Mouse (Mus musculus): Measurements from ENCODE around the gene Slc25a51.
"Not testable (repeated sequence)": the region's sequence is repeated elsewhere in the genome, so short reads cannot be mapped to it uniquely, and the experiment has no call there.

Gene Slc25a51

DNA sequence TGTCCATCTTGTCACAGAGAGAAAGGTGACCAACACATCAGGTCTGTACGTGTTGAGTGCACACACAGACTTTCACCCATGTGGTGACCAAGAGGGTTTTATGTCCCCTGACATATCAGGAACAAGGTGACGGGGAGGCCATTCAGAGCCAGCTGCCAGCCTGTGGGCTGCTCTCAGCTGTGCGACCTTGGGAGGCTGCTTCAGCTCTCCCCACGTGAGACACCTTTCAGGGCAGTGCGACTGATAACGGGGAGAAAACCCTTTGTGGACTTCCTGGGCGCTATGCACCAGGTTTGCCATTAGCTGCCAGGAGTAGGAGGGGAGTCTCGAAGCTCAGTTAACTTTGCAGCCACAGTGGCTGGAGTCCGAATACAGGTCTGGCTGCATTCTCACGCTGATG, 14.1 kb upstream of the Slc25a51 start:
- no peak for DNase-seq

DNA sequence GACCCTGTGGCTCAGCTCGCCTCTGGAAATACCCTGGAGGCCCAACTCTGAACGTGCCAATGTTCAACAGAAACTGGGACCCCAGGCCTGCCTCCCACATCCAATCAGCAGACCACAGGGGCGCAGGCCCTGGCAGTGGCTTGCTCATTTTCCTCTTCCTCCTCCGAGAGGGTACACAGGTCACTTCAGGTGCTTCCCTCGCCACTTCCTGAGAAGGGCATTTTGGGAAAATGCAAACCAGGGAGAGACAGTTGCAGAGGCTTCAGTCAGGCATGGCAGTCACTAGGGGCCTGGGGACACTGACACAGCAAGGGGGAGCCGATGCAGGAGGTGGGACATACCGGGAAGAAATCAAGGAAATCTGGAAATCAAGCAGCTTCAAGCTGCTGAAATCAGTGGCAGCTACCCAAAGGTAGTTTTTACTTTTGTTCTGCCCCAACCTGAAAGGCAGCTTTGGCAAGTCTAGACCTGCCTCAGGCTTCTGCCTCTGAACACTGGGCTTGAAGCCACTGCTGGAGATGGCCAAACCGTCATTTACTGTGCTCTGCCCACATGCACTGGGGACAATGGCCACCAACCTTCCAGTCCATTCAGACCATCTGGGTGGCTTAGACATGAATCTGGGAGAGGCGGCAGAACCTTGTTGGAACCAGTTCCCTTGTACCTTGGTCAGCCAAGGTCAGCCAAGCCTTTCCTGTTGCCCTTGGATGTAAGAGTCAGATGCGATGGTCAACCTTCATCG, 13.1 kb upstream of the Slc25a51 start:
- DNase-seq = no peak

- no peak for DNase-seq
These were observed 12.2 kb upstream of the Slc25a51 start for GRCm38 (mm10) chr4:45420733-45421132.

GRCm38 (mm10) chr4:45419051-45419450, 10.5 kb upstream of the Slc25a51 start:
- DNase-seq = no peak

DNA sequence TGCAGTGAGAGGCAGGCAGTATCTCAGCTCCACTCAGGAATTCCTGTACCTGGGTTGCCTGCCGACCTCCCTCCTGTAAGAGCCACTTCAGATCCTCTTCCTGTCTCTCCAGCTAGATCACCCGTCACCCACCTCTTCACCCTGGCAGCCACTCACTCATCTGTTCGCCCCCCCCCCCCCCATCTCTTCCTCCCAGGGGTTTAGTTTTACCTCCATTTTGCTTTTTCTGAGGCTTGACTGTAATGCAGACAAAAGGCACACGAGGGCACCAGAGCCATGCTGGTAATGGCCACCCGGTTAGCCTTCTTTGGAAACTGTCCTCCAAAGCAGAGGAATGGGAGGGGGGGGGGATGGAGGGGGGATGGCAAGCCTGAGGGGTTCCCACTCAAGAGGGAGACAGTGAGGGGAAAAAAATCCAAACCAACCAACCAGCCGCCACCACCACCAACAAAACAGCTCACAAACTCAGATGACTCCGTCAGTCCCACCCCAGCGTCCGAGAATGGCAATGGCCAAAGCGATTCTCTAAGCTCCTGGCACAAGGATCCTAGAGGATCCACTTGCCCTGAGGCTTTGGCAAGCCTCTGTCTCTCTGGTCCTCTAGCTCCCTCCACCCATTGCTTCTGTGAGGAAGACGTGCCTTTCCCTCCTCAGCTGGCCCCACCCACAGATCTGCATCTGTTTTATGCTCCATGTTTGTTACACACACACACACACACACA, 9.8 kb upstream of the Slc25a51 start:
- peak; percentile 57 for DNase-seq

GRCm38 (mm10) chr4:45416314-45416713, 7.7 kb upstream of the Slc25a51 start:
- DNase-seq = no peak

GRCm38 (mm10) chr4:45413674-45414338, 5.2 kb upstream of the Slc25a51 start:
- no peak for DNase-seq

DNA sequence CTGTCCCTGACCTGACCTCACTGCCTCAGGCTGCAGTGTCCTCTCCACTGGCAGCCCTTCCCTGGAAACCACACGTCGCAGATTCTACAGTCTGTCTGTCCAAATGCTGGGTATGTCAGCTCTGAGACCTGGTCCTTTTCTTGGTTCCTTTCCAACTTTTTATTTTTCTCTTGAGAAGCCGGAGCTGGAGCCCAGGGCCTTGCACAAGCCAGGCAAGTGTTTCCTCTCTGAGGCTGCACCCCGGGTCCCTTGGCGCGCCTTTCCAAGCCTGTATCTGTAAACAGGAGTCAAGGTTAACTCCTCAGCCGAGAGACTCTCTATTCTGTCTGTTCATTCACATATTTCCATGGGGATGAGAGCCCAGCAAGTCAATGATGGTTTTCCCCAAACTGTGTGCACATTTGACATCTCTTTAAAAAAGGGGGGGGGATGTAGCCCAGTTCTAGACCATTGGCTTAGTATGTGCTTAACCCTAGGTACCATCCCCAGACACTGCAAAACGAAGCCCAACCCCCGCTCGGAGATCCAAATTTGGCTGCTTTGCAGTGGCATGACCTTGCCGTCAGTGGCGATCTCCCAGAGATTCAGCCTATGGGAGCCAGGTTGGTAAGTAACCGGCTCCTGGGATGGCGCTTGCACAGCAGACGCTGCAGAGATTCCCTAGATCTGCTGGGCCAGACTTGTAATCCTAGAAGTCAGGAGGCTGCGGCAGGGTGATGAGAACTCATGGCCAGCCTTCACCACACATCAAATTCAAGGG, 4.0 kb upstream of the Slc25a51 start:
- DNase-seq = no peak

- DNase-seq = no peak
These were observed 2.7 kb upstream of the Slc25a51 start for GRCm38 (mm10) chr4:45411181-45411790.

- DNase-seq = peak; percentile 28
These were observed 704 bp upstream of the Slc25a51 start for GRCm38 (mm10) chr4:45409270-45409669.

GRCm38 (mm10) chr4:45407703-45408334, 747 bp downstream of the Slc25a51 start:
- no peak for DNase-seq

GRCm38 (mm10) chr4:45407001-45407702, 1.4 kb downstream of the Slc25a51 start:
- no peak for DNase-seq

- DNase-seq = no peak
These were observed 2.2 kb downstream of the Slc25a51 start for GRCm38 (mm10) chr4:45406397-45406796.

DNA sequence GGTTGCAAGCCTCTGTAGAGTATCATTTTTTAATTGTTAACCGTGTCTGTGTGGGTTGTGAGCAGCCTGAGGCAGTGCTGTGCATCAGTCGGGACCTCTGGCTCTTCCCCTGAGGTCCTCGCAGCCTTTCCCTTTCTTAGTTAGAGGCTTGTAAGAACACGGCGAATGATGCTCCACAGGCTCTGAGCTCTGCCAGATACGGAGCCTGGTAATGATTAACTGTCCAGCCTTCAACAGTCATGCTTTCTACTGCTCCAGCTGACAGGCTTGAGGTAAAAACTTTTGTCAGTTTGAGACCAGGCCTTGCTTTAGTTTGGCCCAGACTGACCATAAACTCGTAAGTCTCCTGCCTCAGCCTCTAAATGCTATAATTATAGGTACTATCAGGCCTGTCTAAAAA, 3.3 kb downstream of the Slc25a51 start:
- DNase-seq = no peak

GRCm38 (mm10) chr4:45404086-45404485, 4.5 kb downstream of the Slc25a51 start:
- no peak for DNase-seq

- no peak for DNase-seq
These were observed 5.1 kb downstream of the Slc25a51 start for GRCm38 (mm10) chr4:45403499-45403878.

- no peak for DNase-seq
These were observed 5.6 kb downstream of the Slc25a51 start for GRCm38 (mm10) chr4:45402878-45403498.

DNA sequence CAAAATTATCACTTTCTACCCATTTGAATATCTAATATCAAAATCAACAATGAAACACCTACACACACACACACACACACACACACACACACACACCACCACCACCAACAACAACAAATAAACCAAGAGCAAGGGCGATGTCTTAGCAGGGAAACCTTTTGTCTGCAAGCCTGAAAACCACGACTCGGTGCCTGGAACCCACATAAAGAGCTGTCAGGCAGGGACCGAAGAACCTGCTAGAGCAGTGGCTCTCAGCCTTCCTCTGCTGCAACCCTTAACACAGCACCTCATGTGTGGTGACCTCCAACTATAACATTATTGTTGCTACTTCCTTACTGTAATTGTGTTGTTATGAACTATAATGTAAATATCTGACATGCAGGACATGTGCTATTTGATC, 6.3 kb downstream of the Slc25a51 start:
- DNase-seq = no peak

- DNase-seq = no peak
These were observed 8.9 kb downstream of the Slc25a51 start for GRCm38 (mm10) chr4:45399421-45400210.

DNA sequence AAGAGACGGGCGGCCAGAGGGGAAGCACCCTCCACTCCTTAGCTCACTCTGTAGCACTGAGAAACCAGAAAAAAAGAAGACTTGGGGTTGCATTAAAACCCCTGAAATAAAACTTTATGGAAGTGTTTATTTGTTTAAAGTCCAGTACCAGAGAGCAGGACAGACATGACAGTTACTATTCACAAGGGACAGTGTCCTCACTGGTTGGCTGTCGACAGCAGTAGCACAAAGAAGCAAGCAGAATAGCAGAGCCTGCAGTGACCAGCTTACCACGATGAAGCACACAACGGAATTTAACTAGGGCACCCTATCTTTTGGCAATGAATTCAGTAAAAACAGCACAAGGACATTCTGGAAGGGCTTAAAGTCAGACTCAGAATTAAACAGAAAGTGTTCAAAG, 10.3 kb downstream of the Slc25a51 start:
- DNase-seq = not testable (repeated sequence)

All from right cerebral cortex, postnatal 14 days (tissue).